Mouse (Mus musculus) ES-Bruce4 (cell line): ENCODE results near the gene Cox15. TPM values are rescaled to one million over a fixed set of nuclear protein-coding genes. Genes with fewer than 3 reads are reported as not detected.

ENCODE experiments used
- H3K27ac ChIP-seq: 2 replicates; pipeline ENCODE4 v1.5.1; 2012; ENCODE audit warnings: low read length, inconsistent platforms; ENCODE audit not compliant: insufficient read depth
- H3K27me3 ChIP-seq: 2 replicates; pipeline ENCODE4 v1.6.1; 2012; ENCODE audit warnings: mild to moderate bottlenecking, low read length, inconsistent platforms; ENCODE audit not compliant: control insufficient read depth, poor library complexity, insufficient read depth, severe bottlenecking
- H3K36me3 ChIP-seq: 2 replicates; pipeline ENCODE4 v1.6.1; 2012; ENCODE audit warnings: inconsistent platforms, mild to moderate bottlenecking, low read length, moderate library complexity; ENCODE audit not compliant: control insufficient read depth, poor library complexity, insufficient read depth, severe bottlenecking
- H3K4me1 ChIP-seq: one replicate; pipeline ENCODE4 v1.8.1; 2011; ENCODE audit warnings: low read length; ENCODE audit not compliant: control insufficient read depth, insufficient read depth
- H3K4me3 ChIP-seq: 2 replicates; pipeline ENCODE4 v1.5.1; 2011; ENCODE audit warnings: low read depth, mild to moderate bottlenecking, low read length
- H3K9ac ChIP-seq: 2 replicates; pipeline ENCODE4 v1.6.1; 2012; ENCODE audit warnings: low read depth, mild to moderate bottlenecking, inconsistent platforms; ENCODE audit not compliant: poor library complexity, severe bottlenecking
- H3K9me3 ChIP-seq: replicated peaks from 2 replicates; pipeline ENCODE4 v1.6.1; 2012; ENCODE audit warnings: mild to moderate bottlenecking, low read length, inconsistent platforms; ENCODE audit not compliant: control insufficient read depth, poor library complexity, insufficient read depth, severe bottlenecking
- CTCF ChIP-seq: IDR thresholded peaks from one replicate; pipeline ENCODE4 v1.8.1; 2011; ENCODE audit warnings: low read depth, low read length
- EP300 ChIP-seq: IDR thresholded peaks from 2 replicates; pipeline ENCODE4 v1.6.1; 2011; ENCODE audit warnings: low read depth, low read length; ENCODE audit not compliant: insufficient read depth
- POLR2A ChIP-seq: IDR thresholded peaks from one replicate; pipeline ENCODE4 v1.8.1; 2011; ENCODE audit warnings: low read length; ENCODE audit not compliant: insufficient read depth
- polyA plus RNA-seq: library from polyadenylated mRNA; stranded (reverse); fragments of >200 nt; gene quantifications from 2 replicates; pipeline ENCODE4 v1.2.4, GENCODE M21; 2011; ENCODE audit warnings: low read depth; ENCODE audit not compliant: missing spikeins, insufficient read depth, insufficient read length

Cox15 gene
- polyA plus RNA-seq, 1 experiment = 29.9 TPM

GRCm38 (mm10) chr19:43789817-43790216 lies 37.0 kb upstream of the Cox15 start:
- no peak overlapping the region for H3K27ac ChIP-seq
- no peaks in the 10 kb centered on the region for H3K9me3 ChIP-seq
- H3K36me3 ChIP-seq = no peaks in the 10 kb centered on the region
- no peak for TF ChIP-seq CTCF
- no peaks in the 10 kb centered on the region for H3K4me1 ChIP-seq
- no peaks in the 10 kb centered on the region for H3K27me3 ChIP-seq
- H3K9ac ChIP-seq = no peak overlapping the region
- no peak overlapping the region for H3K4me3 ChIP-seq

- H3K4me1 ChIP-seq = no peaks in the 10 kb centered on the region
- no peaks in the 10 kb centered on the region for H3K36me3 ChIP-seq
- H3K27ac ChIP-seq = no peak overlapping the region
- no peak for TF ChIP-seq EP300
- TF ChIP-seq POLR2A = no peak
- no peak for TF ChIP-seq CTCF
- no peaks in the 10 kb centered on the region; the same call in 1 of the 2 replicates for H3K27me3 ChIP-seq
- no peaks in the 10 kb centered on the region for H3K9me3 ChIP-seq
- no peak overlapping the region for H3K4me3 ChIP-seq
- H3K9ac ChIP-seq = no peak overlapping the region
Measured at GRCm38 (mm10) chr19:43786249-43787026, 33.6 kb upstream of the Cox15 start.

- TF ChIP-seq CTCF (no peak), EP300 (no peak), POLR2A (no peak)
- no peak overlapping the region for H3K4me3 ChIP-seq
- H3K4me1 ChIP-seq = no peaks in the 10 kb centered on the region
- H3K27ac ChIP-seq = no peak overlapping the region
- H3K36me3 ChIP-seq = no peaks in the 10 kb centered on the region
- H3K9ac ChIP-seq = no peak overlapping the region
- no peaks in the 10 kb centered on the region; the same call in 1 of the 2 replicates for H3K27me3 ChIP-seq
- H3K9me3 ChIP-seq = no peaks in the 10 kb centered on the region
Measured at GRCm38 (mm10) chr19:43784761-43785160, 32.0 kb upstream of the Cox15 start.

GRCm38 (mm10) chr19:43781980-43782379 lies 29.2 kb upstream of the Cox15 start, which contains the start of gene Abcc2:
Abcc2 (plus strand) TSS chr19:43782192.
- Histone ChIP-seq H3K36me3 (no peaks in the 10 kb centered on the region), H3K27me3 (no peaks in the 10 kb centered on the region; the same call in 1 of the 2 replicates), H3K4me1 (no peaks in the 10 kb centered on the region)

GRCm38 (mm10) chr19:43780391-43780790 lies 27.6 kb upstream of the Cox15 start:
- Histone ChIP-seq H3K36me3 (no peaks in the 10 kb centered on the region), H3K27me3 (no peaks in the 10 kb centered on the region; the same call in 1 of the 2 replicates), H3K4me1 (no peaks in the 10 kb centered on the region), H3K9ac (no peak overlapping the region), H3K27ac (no peak overlapping the region), H3K9me3 (no peaks in the 10 kb centered on the region), H3K4me3 (no peak overlapping the region)
- TF ChIP-seq EP300 = no peak
- TF ChIP-seq CTCF = no peak
- no peak for TF ChIP-seq POLR2A

More at GRCm38 (mm10) chr19:43781980-43782379, 29.2 kb upstream of the Cox15 start, which contains the start of gene Abcc2:
- no peak for TF ChIP-seq CTCF
- no peak for TF ChIP-seq POLR2A
- TF ChIP-seq EP300 = no peak
- Histone ChIP-seq H3K9ac (no peak within 1 kb of the TSS), H3K4me3 (no peak within 1 kb of the TSS), H3K27ac (no peak within 1 kb of the TSS), H3K9me3 (no peaks in the 10 kb centered on the region)

- Histone ChIP-seq H3K27ac (no peak overlapping the region), H3K36me3 (no peaks in the 10 kb centered on the region), H3K27me3 (no peaks in the 10 kb centered on the region), H3K4me1 (no peaks in the 10 kb centered on the region), H3K9ac (no peak overlapping the region), H3K9me3 (no peaks in the 10 kb centered on the region), H3K4me3 (no peak overlapping the region)
- no peak for TF ChIP-seq CTCF
- TF ChIP-seq EP300 = no peak
- no peak for TF ChIP-seq POLR2A
Measured at GRCm38 (mm10) chr19:43777308-43777707, 24.5 kb upstream of the Cox15 start.
